Mouse (Mus musculus): ENCODE measurements around the gene Fgfr3. TPM values are rescaled to one million over a fixed set of nuclear protein-coding genes. Genes with fewer than 3 reads are reported as not detected.

Fgfr3 gene
- 16.0 TPM for polyA plus RNA-seq (2015; fragmentation: Illumina TruSeq; extraction: RNeasy Lipid Tissue Mini Kit (QIAGEN cat#74804); ENCODE audit: insufficient read depth, low read depth, low replicate concordance)

DNA sequence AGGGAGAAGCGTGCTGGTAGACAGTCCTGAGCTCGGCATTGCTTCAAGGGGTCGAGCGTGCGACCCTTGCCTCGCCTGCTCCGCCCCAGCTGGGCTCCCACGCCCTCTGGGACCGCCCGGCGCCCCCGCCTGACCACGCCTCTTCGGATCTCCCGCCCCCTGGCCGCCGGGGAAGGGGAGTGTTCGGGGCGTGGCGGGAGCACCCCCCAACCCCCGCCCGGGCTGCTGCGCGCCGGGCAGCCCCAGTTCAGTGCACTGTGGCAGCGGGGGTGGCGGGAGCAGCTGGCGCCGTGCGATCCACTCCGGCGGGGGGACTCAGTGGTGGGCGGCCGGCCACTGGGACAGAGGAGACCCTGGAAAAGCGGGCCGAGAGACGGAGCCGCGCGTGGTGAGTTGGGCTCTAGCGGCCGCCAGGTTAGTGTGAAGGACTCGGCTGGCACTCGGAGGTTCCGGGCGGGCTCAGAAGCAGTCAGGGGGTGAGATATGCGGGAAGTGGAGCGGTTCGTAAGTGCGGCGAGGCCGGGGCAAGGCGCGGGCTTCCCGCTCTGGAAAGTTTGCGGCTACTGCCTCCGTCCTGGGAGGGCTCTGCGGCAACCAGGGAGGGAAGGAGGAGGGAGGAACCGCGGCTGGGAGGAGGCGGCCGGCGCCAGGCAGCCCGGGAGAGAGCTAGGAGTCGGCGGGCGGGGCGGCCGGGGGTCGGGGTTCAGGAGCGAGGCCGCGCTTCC is at the start of gene Fgfr3:
Gene Fgfr3, plus strand, starts transcription at position 134 of the 725 bp plus-strand sequence.

GRCm38 (mm10) chr5:33782345-33782998 is 61.0 kb downstream of the Fgfr3 start, which contains the start of gene Letm1:
TSS of gene Letm1 (minus strand) at chr5:33782817.

Other genes starting within 250 kb of the Fgfr3 start
- gene Fam53a, start 92.0 kb upstream of the Fgfr3 start, polyA plus RNA-seq (2015; fragmentation: Illumina TruSeq; extraction: RNeasy Lipid Tissue Mini Kit (QIAGEN cat#74804); ENCODE audit: insufficient read depth, low read depth, low replicate concordance) = 7.4 TPM
- gene Gm9903, start 91.7 kb upstream of the Fgfr3 start, polyA plus RNA-seq (2015; fragmentation: Illumina TruSeq; extraction: RNeasy Lipid Tissue Mini Kit (QIAGEN cat#74804); ENCODE audit: insufficient read depth, low read depth, low replicate concordance) = not detected
- 4.9 TPM for gene Slbp, start 69.1 kb upstream of the Fgfr3 start, polyA plus RNA-seq (2015; fragmentation: Illumina TruSeq; extraction: RNeasy Lipid Tissue Mini Kit (QIAGEN cat#74804); ENCODE audit: insufficient read depth, low read depth, low replicate concordance)
- gene Tacc3, start 63.5 kb upstream of the Fgfr3 start, polyA plus RNA-seq (2015; fragmentation: Illumina TruSeq; extraction: RNeasy Lipid Tissue Mini Kit (QIAGEN cat#74804); ENCODE audit: insufficient read depth, low read depth, low replicate concordance) = 0.50 TPM
- gene Tmem129, start 63.3 kb upstream of the Fgfr3 start, polyA plus RNA-seq (2015; fragmentation: Illumina TruSeq; extraction: RNeasy Lipid Tissue Mini Kit (QIAGEN cat#74804); ENCODE audit: insufficient read depth, low read depth, low replicate concordance) = 5.3 TPM
- 4.4 TPM for gene Letm1, start 61.1 kb downstream of the Fgfr3 start, polyA plus RNA-seq (2015; fragmentation: Illumina TruSeq; extraction: RNeasy Lipid Tissue Mini Kit (QIAGEN cat#74804); ENCODE audit: insufficient read depth, low read depth, low replicate concordance)
- gene Nsd2, start 99.1 kb downstream of the Fgfr3 start, polyA plus RNA-seq (2015; fragmentation: Illumina TruSeq; extraction: RNeasy Lipid Tissue Mini Kit (QIAGEN cat#74804); ENCODE audit: insufficient read depth, low read depth, low replicate concordance) = 9.8 TPM
- 4.5 TPM for gene Nelfa, start 214.7 kb downstream of the Fgfr3 start, polyA plus RNA-seq (2015; fragmentation: Illumina TruSeq; extraction: RNeasy Lipid Tissue Mini Kit (QIAGEN cat#74804); ENCODE audit: insufficient read depth, low read depth, low replicate concordance)